Mouse (Mus musculus): Measurements from ENCODE around the gene Abhd16b. TPM values are rescaled to one million over a fixed set of nuclear protein-coding genes. Genes with fewer than 3 reads are reported as not detected.

The Abhd16b gene
- total RNA-seq, 1 experiment from 2014 or later: not detected

DNA sequence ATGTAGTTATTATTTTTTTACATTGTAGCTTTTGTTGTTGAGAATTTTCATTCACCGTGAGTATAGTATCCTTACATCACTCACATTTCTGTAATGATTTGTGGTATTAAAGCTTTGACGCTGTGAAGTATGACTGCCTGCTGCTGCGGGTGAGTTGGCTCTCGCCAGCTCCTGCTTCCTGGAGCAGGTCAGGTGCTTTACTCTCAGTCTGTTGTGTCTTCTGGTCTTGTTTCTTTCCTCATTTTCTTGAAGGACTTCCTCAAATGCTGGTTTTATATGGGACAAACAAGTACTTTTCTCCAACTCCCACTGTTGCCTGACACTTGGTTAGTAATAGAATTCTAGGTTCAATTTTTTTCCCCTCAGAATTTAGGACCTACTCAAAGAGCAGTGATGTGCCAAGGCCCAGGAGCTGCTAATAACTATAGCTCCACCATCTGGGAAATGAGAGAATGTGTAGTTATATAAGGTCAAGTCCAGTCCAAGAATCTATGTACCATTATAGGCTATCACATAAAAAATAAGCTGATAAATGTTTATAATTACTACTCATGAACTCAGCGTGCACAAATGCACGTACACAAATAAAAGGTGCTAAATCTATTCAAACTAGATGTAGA is 48.9 kb downstream of the Abhd16b start:
- DNase-seq: no peak

Other genes with a start within 250 kb of the Abhd16b start
- 15.3 and 18.5 TPM in 2 replicates for gene Gmeb2, start 205.2 kb upstream of the Abhd16b start, total RNA-seq (2021)
- 9.8 and 12.2 TPM in 2 replicates for gene Stmn3, start 178.7 kb upstream of the Abhd16b start, total RNA-seq (2021)
- 43.4 and 44.7 TPM in 2 replicates for gene Rtel1, start 173.5 kb upstream of the Abhd16b start, total RNA-seq (2021)
- gene Zgpat, start 128.3 kb upstream of the Abhd16b start, total RNA-seq (2021): 51.2 and 61.6 TPM in 2 replicates
- gene Arfrp1, start 127.8 kb upstream of the Abhd16b start, total RNA-seq (2021): 40.8 and 49.7 TPM in 2 replicates
- 24.7 and 33.2 TPM in 2 replicates for gene Lime1, start 113.1 kb upstream of the Abhd16b start, total RNA-seq (2021)
- 14.6 and 20.8 TPM in 2 replicates for gene Zbtb46, start 33.8 kb upstream of the Abhd16b start, total RNA-seq (2021)
- gene Tpd52l2, start 3.9 kb downstream of the Abhd16b start, total RNA-seq (2021): 118 and 121 TPM in 2 replicates
- 81.9 and 101 TPM in 2 replicates for gene Dnajc5, start 27.3 kb downstream of the Abhd16b start, total RNA-seq (2021)
- 94.2 and 128 TPM in 2 replicates for gene Uckl1, start 91.7 kb downstream of the Abhd16b start, total RNA-seq (2021)
- gene Prpf6, start 98.7 kb downstream of the Abhd16b start, total RNA-seq (2021): 57.7 and 73.7 TPM in 2 replicates
- 56.6 and 81.6 TPM in 2 replicates for gene Zfp512b, start 99.6 kb downstream of the Abhd16b start, total RNA-seq (2021)
- gene Samd10, start 106.0 kb downstream of the Abhd16b start, total RNA-seq (2021): 19.3 and 26.4 TPM in 2 replicates
- not detected in 2 replicates for gene Gm29797, start 163.8 kb downstream of the Abhd16b start, total RNA-seq (2021)
- gene Sox18, start 178.4 kb downstream of the Abhd16b start, total RNA-seq (2021): 39.0 and 40.4 TPM in 2 replicates
- 11.6 and 14.7 TPM in 2 replicates for gene Tcea2, start 187.1 kb downstream of the Abhd16b start, total RNA-seq (2021)
- 20.3 and 31.7 TPM in 2 replicates for gene Rgs19, start 200.8 kb downstream of the Abhd16b start, total RNA-seq (2021)
- gene Lkaaear1, start 205.2 kb downstream of the Abhd16b start, total RNA-seq (2021): not detected in 2 replicates
- gene Oprl1, start 221.8 kb downstream of the Abhd16b start, total RNA-seq (2021): 1.6 and 1.9 TPM in 2 replicates